Mouse (Mus musculus) neural tube, embryonic 14.5 days (tissue): ENCODE results near the gene Tas1r3. TPM values are rescaled to one million over a fixed set of nuclear protein-coding genes. Genes with fewer than 3 reads are reported as not detected.

ENCODE experiments used
- microRNA-seq: library from miRNA; unstranded; fragments of <30 nt; microRNA quantifications from one replicate; pipeline ENCODE4, GENCODE M21; 2016
- polyA plus RNA-seq: library from polyadenylated mRNA; unstranded; fragments of >200 nt; fragmentation: Nextera tagmentation; extraction: Ambion mirVana; gene quantifications from 2 replicates; pipeline ENCODE4 v1.2.1, GENCODE M21; 2014

Tas1r3 gene
- polyA plus RNA-seq, 1 experiment from 2014 or later: 0.47 TPM

Small RNA genes lying within 50 kb of the gene (microRNA-seq; reads per million reads assigned to microRNA genes)
- gene Gm22991: not detected

Other genes starting within 250 kb of the Tas1r3 start
- 46.7 and 54.1 TPM in 2 replicates for gene Cdk11b, start 238.5 kb downstream of the Tas1r3 start, polyA plus RNA-seq
- gene Gm10563, start 218.0 kb downstream of the Tas1r3 start, polyA plus RNA-seq: not detected in 2 replicates
- 1.3 and 6.6 TPM in 2 replicates for gene Mmp23, start 210.0 kb downstream of the Tas1r3 start, polyA plus RNA-seq
- gene Mib2, start 194.2 kb downstream of the Tas1r3 start, polyA plus RNA-seq: 35.5 and 36.8 TPM in 2 replicates
- gene Fndc10, start 169.0 kb downstream of the Tas1r3 start, polyA plus RNA-seq: 8.5 and 10.4 TPM in 2 replicates
- 172 and 179 TPM in 2 replicates for gene Ssu72, start 158.6 kb downstream of the Tas1r3 start, polyA plus RNA-seq
- 6.8 and 9.6 TPM in 2 replicates for gene Tmem240, start 128.6 kb downstream of the Tas1r3 start, polyA plus RNA-seq
- gene Atad3a, start 102.3 kb downstream of the Tas1r3 start, polyA plus RNA-seq: 82.6 and 85.0 TPM in 2 replicates
- 17.4 and 23.1 TPM in 2 replicates for gene Vwa1, start 88.7 kb downstream of the Tas1r3 start, polyA plus RNA-seq
- gene Tmem88b, start 77.5 kb downstream of the Tas1r3 start, polyA plus RNA-seq: 0.92 and 1.2 TPM in 2 replicates
- gene Ankrd65, start 72.9 kb downstream of the Tas1r3 start, polyA plus RNA-seq: not detected in 2 replicates
- 258 and 275 TPM in 2 replicates for gene Mrpl20, start 60.5 kb downstream of the Tas1r3 start, polyA plus RNA-seq
- 153 and 173 TPM in 2 replicates for gene Ccnl2, start 50.9 kb downstream of the Tas1r3 start, polyA plus RNA-seq
- gene Aurkaip1, start 32.1 kb downstream of the Tas1r3 start, polyA plus RNA-seq: 120 and 127 TPM in 2 replicates
- 9.6 and 24.0 TPM in 2 replicates for gene Mxra8, start 23.7 kb downstream of the Tas1r3 start, polyA plus RNA-seq
- 14.0 and 16.1 TPM in 2 replicates for gene Dvl1, start 16.0 kb downstream of the Tas1r3 start, polyA plus RNA-seq
- gene Cptp, start 6.1 kb upstream of the Tas1r3 start, polyA plus RNA-seq: 31.4 and 31.8 TPM in 2 replicates
- 74.9 and 75.8 TPM in 2 replicates for gene Ints11, start 6.2 kb upstream of the Tas1r3 start, polyA plus RNA-seq
- gene Pusl1, start 28.4 kb upstream of the Tas1r3 start, polyA plus RNA-seq: 53.4 and 57.4 TPM in 2 replicates
- gene Acap3, start 28.5 kb upstream of the Tas1r3 start, polyA plus RNA-seq: 67.8 and 76.7 TPM in 2 replicates
- gene Ube2j2, start 80.5 kb upstream of the Tas1r3 start, polyA plus RNA-seq: 123 and 124 TPM in 2 replicates
- 10.5 and 11.5 TPM in 2 replicates for gene C1qtnf12, start 99.0 kb upstream of the Tas1r3 start, polyA plus RNA-seq
- 37.4 and 38.1 TPM in 2 replicates for gene B3galt6, start 129.3 kb upstream of the Tas1r3 start, polyA plus RNA-seq
- gene Sdf4, start 129.5 kb upstream of the Tas1r3 start, polyA plus RNA-seq: 123 and 125 TPM in 2 replicates
- gene Tnfrsf4, start 150.5 kb upstream of the Tas1r3 start, polyA plus RNA-seq: 0.20 and 0.70 TPM in 2 replicates
- 1.5 and 2.7 TPM in 2 replicates for gene Tnfrsf18, start 162.8 kb upstream of the Tas1r3 start, polyA plus RNA-seq
- not detected in 2 replicates for gene Ttll10, start 196.1 kb upstream of the Tas1r3 start, polyA plus RNA-seq
- 32.1 and 32.4 TPM in 2 replicates for gene 9430015G10Rik, start 246.6 kb upstream of the Tas1r3 start, polyA plus RNA-seq